Mouse (Mus musculus): ENCODE data around the gene Olfr616. TPM values are rescaled to one million over a fixed set of nuclear protein-coding genes. Genes with fewer than 3 reads are reported as not detected.

Olfr616 gene
- not detected in 2 replicates for polyA plus RNA-seq (2021; fragmentation: Nextera tagmentation)
- long read RNA-seq, experiment 1 = 0 reads
- long read RNA-seq, experiment 2 = 0 reads

DNA sequence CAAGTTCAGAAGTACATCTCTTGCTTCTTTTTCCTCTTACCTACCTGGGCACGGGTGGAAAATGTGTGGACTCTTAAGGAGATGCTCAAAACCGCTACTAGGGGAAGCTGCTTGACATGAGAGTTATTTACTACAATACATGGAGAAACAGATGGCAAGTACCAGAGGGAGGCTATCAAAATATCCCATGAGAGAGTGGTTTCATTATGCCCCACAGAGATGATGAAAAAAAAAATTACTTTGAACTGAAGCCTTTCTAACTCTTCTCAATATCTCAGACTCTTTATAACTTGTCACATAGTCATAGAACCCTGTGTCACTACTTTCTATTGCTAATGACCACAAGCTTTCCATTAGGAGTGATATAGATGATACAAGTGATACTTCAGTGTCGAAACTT lies at the start of gene Olfr616:
Gene Olfr616 (minus strand): TSS at position 101 of the 400 bp plus-strand sequence.

DNA sequence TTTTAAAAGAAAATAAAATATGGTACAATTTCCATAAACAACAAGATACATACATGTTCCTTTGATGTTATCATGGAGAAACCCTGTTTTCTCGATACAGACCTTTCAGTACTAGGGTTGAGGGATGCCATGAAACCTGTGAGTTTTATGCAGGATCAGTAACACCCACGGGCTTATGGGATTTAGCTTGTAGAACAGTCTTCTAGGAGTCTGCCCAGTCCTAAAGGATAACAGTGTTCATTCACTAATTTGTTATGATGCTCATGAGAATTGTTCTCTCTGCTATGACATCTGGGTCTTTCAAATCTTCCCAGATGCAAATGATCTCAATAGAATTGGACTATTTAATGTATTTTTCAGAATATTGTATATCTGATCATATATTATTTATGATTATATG lies 43.5 kb upstream of the Olfr616 start, which contains the start of gene Olfr620:
Gene Olfr620 (minus strand): TSS at position 101 of the 400 bp plus-strand sequence.

GRCm38 (mm10) chr7:103600275-103600674 lies 31.3 kb upstream of the Olfr616 start, which contains the start of gene Olfr619:
Gene Olfr619, plus strand, starts transcription at chr7:103600575.

GRCm38 (mm10) chr7:103589803-103590202 lies 20.9 kb upstream of the Olfr616 start, which contains the start of gene Olfr618:
Gene Olfr618, plus strand, starts transcription at chr7:103590103.

GRCm38 (mm10) chr7:103572761-103573160 lies 3.8 kb upstream of the Olfr616 start, which contains the start of gene Olfr617:
Gene Olfr617, plus strand, starts transcription at chr7:103573061.

DNA sequence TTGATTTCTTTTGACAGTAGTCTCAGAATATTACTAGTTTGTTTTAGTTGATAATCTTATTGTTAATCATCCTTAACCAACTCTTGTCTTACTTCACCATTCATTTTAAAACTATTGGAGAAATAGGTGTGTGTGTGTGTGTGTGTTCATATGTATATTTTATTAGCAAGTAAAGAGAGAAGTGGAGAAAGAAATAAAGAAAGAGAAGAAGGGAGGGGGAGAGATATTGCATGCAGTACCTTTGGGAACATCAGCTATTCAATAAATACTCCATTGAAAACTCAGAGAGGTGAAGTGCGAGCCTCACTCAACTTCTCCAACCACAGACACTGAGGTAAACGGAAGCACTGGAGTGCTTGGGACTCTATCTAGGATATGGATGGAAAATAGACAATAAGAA lies 13.2 kb downstream of the Olfr616 start, which contains the start of gene Olfr615:
Gene Olfr615 (plus strand): TSS at position 301 of the 400 bp plus-strand sequence.

GRCm38 (mm10) chr7:103547774-103548173 lies 21.2 kb downstream of the Olfr616 start, which contains the start of gene Olfr613:
Gene Olfr613, plus strand, starts transcription at chr7:103548074.

DNA sequence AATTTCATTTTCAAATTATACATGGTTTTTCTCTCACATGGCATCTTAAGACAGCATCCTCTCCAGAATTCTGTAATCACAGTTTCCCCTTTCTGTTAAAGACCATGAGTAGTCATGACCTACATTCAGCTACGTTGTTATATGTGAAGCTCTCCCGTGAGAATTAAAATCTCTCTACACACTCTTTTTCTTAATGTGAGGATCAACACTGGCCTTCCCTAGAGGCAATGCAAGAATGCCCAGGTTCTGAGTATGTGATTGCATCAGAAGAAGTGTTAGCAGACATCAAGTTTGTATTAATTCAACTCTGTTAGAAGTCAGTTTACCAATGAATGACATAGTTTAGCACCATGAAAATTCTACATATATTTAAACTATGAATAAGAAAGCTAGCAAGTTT lies 26.3 kb downstream of the Olfr616 start, which contains the start of gene Olfr612:
Gene Olfr612 (minus strand): TSS at position 101 of the 400 bp plus-strand sequence.

DNA sequence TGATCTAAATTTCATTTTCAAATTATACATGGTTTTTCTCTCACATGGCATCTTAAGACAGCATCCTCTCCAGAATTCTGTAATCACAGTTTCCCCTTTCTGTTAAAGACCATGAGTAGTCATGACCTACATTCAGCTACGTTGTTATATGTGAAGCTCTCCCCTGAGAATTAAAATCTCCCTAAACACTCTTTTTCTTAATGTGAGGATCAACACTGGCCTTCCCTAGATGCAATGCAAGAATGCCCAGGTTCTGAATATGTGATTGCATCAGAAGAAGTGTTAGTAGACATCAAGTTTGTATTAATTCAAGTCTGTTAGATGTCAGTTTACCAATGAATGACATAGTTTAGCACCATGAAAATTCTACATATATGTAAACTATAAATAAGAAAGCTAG lies 48.2 kb downstream of the Olfr616 start, which contains the start of gene Olfr611:
Gene Olfr611 (minus strand): TSS at position 101 of the 400 bp plus-strand sequence.

Small RNA genes lying within 50 kb of the gene (microRNA-seq; reads per million reads assigned to microRNA genes)
- gene Gm26506 = not detected

Other genes with a start within 250 kb of the Olfr616 start
- gene Olfr598, start 245.6 kb downstream of the Olfr616 start, polyA plus RNA-seq (2021; fragmentation: Nextera tagmentation) = not detected in 2 replicates
- gene Olfr599, start 233.2 kb downstream of the Olfr616 start, polyA plus RNA-seq (2021; fragmentation: Nextera tagmentation) = not detected in 2 replicates
- not detected in 2 replicates for gene Olfr600, start 219.5 kb downstream of the Olfr616 start, polyA plus RNA-seq (2021; fragmentation: Nextera tagmentation)
- not detected in 2 replicates for gene Olfr601, start 206.5 kb downstream of the Olfr616 start, polyA plus RNA-seq (2021; fragmentation: Nextera tagmentation)
- gene Olfr603, start 183.0 kb downstream of the Olfr616 start, polyA plus RNA-seq (2021; fragmentation: Nextera tagmentation) = not detected in 2 replicates
- gene Usp17lc, start 154.1 kb downstream of the Olfr616 start, polyA plus RNA-seq (2021; fragmentation: Nextera tagmentation) = not detected in 2 replicates
- gene Olfr605, start 123.7 kb downstream of the Olfr616 start, polyA plus RNA-seq (2021; fragmentation: Nextera tagmentation) = not detected in 2 replicates
- not detected in 2 replicates for gene Olfr606, start 120.1 kb downstream of the Olfr616 start, polyA plus RNA-seq (2021; fragmentation: Nextera tagmentation)
- not detected in 2 replicates for gene Olfr607, start 105.0 kb downstream of the Olfr616 start, polyA plus RNA-seq (2021; fragmentation: Nextera tagmentation)
- gene Olfr608, start 99.3 kb downstream of the Olfr616 start, polyA plus RNA-seq (2021; fragmentation: Nextera tagmentation) = not detected in 2 replicates
- not detected in 2 replicates for gene Olfr609, start 71.1 kb downstream of the Olfr616 start, polyA plus RNA-seq (2021; fragmentation: Nextera tagmentation)
- not detected in 2 replicates for gene Olfr610, start 57.0 kb downstream of the Olfr616 start, polyA plus RNA-seq (2021; fragmentation: Nextera tagmentation)
- not detected in 2 replicates for gene Olfr611, start 48.3 kb downstream of the Olfr616 start, polyA plus RNA-seq (2021; fragmentation: Nextera tagmentation)
- not detected in 2 replicates for gene Olfr612, start 26.4 kb downstream of the Olfr616 start, polyA plus RNA-seq (2021; fragmentation: Nextera tagmentation)
- not detected in 2 replicates for gene Olfr613, start 21.1 kb downstream of the Olfr616 start, polyA plus RNA-seq (2021; fragmentation: Nextera tagmentation)
- gene Olfr615, start 13.1 kb downstream of the Olfr616 start, polyA plus RNA-seq (2021; fragmentation: Nextera tagmentation) = not detected in 2 replicates
- gene Olfr617, start 3.9 kb upstream of the Olfr616 start, polyA plus RNA-seq (2021; fragmentation: Nextera tagmentation) = not detected in 2 replicates
- not detected in 2 replicates for gene Olfr618, start 21.0 kb upstream of the Olfr616 start, polyA plus RNA-seq (2021; fragmentation: Nextera tagmentation)
- gene Olfr619, start 31.4 kb upstream of the Olfr616 start, polyA plus RNA-seq (2021; fragmentation: Nextera tagmentation) = not detected in 2 replicates
- not detected in 2 replicates for gene Olfr620, start 43.4 kb upstream of the Olfr616 start, polyA plus RNA-seq (2021; fragmentation: Nextera tagmentation)
- gene Olfr622, start 73.6 kb upstream of the Olfr616 start, polyA plus RNA-seq (2021; fragmentation: Nextera tagmentation) = not detected in 2 replicates
- not detected in 2 replicates for gene Olfr623, start 94.6 kb upstream of the Olfr616 start, polyA plus RNA-seq (2021; fragmentation: Nextera tagmentation)
- gene Olfr624, start 102.0 kb upstream of the Olfr616 start, polyA plus RNA-seq (2021; fragmentation: Nextera tagmentation) = not detected in 2 replicates
- not detected in 2 replicates for gene Olfr625-ps1, start 113.6 kb upstream of the Olfr616 start, polyA plus RNA-seq (2021; fragmentation: Nextera tagmentation)
- gene Olfr243, start 145.5 kb upstream of the Olfr616 start, polyA plus RNA-seq (2021; fragmentation: Nextera tagmentation) = not detected in 2 replicates
- gene Olfr628, start 161.2 kb upstream of the Olfr616 start, polyA plus RNA-seq (2021; fragmentation: Nextera tagmentation) = not detected in 2 replicates
- gene Olfr629, start 175.8 kb upstream of the Olfr616 start, polyA plus RNA-seq (2021; fragmentation: Nextera tagmentation) = not detected in 2 replicates
- not detected in 2 replicates for gene Olfr630, start 188.2 kb upstream of the Olfr616 start, polyA plus RNA-seq (2021; fragmentation: Nextera tagmentation)
- not detected in 2 replicates for gene Olfr69, start 202.5 kb upstream of the Olfr616 start, polyA plus RNA-seq (2021; fragmentation: Nextera tagmentation)
- not detected in 2 replicates for gene Olfr68, start 210.6 kb upstream of the Olfr616 start, polyA plus RNA-seq (2021; fragmentation: Nextera tagmentation)
- not detected in 2 replicates for gene Olfr67, start 222.7 kb upstream of the Olfr616 start, polyA plus RNA-seq (2021; fragmentation: Nextera tagmentation)
- 0.80 and 2.0 TPM in 2 replicates for gene Hbb-bt, start 244.9 kb upstream of the Olfr616 start, polyA plus RNA-seq (2021; fragmentation: Nextera tagmentation)

All from layer of hippocampus, adult 6 months (tissue).